Mouse (Mus musculus) liver, adult 2 months (tissue): ENCODE measurements around the gene 4921507P07Rik.

Experiments used
- CTCF ChIP-seq: fragments of 200-500 bp; IDR thresholded peaks from 2 replicates; pipeline ENCODE4 v1.5.1; 2011; ENCODE audit warnings: low read depth, low read length, control low read depth
- POLR2A ChIP-seq: fragments of 200-500 bp; IDR thresholded peaks from 2 replicates; pipeline ENCODE4 v1.6.1; 2011; ENCODE audit warnings: low read length, control low read depth; ENCODE audit not compliant: insufficient read depth; ENCODE audit errors: extremely low read depth

DNA sequence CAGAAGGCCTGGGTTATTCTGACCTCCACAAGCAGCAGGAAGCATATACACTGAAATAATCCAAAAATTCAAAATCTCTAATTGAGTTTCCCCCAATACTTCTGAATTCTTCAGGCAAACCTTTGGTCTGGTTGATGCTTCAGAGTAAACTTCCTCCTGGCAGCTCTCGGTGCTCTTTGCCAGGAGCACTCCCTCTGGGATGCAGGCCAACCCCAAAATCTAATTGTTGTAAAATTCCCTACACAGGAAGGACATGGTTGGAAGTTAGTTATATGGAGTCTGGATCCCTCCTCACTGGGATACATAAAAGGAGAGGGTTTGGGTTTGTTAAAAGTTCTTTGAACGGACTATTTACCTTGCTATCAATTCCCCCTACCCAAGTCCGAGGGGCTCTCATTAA lies 48.3 kb upstream of the 4921507P07Rik start:
- no peak for TF ChIP-seq CTCF
- no peak for TF ChIP-seq POLR2A
